Mouse (Mus musculus) left cerebral cortex, adult 18-20 months (tissue): ENCODE measurements at regions not wholly inside any gene's neighbourhood (a gene's known extent, or its start where the extent isn't known, plus 50 kb on each side); places are given as distances from the start of the nearest gene placed in this dataset.

Experiments
- DNase-seq, 2 experiments: peaks; one replicate each; pipeline ENCODE4 v3.0.0; 2021 to 2022; ENCODE audit warnings: low spot score in 2 of 2, mixed read lengths in 1 of 2

- DNase-seq, result peak in 1 of 2 experiments; percentile 4
Measured at GRCm38 (mm10) chr17:61960837-61961236, 920.3 kb downstream of the Efna5 start.

DNA sequence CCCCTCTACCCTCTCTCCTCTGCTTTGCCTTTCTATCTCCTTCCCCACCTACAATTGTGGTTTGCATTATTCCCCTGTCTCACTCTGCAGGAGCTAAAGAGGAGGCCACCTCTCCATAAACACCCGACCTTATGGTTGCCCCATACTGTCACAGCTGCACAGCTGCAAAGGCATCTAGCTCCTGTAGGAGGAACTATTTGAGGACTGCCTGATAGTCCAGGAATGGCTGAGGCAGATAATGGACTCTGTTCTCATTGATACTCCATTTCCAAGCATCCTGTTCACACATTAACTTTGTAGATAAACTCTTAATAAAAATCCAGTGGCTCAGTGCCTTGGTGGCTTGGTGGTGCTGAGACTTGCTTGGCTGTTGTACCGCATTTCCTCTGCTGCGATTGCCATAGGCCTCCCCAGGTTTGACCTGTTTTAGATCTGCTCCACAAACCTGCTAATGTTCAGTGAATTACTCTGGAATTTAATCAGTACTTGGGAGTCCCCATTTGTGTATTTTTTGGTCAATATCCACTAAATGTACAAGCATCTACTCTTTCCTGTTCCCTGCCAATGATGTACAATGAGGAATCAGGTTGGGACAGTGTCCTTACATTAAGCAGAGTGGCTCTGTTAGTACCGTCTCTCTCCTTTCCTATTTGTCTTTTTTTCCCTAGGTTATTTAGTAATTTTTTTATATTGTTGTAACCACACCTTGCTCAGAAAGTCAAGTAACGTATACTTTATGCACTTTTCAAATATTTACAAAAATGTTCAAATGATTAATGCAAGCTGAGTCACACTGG is 920.9 kb downstream of the Efna5 start:
- no peak for DNase-seq

GRCm38 (mm10) chr17:61917766-61918165 is 963.4 kb downstream of the Efna5 start:
- DNase-seq, result no peak

DNA sequence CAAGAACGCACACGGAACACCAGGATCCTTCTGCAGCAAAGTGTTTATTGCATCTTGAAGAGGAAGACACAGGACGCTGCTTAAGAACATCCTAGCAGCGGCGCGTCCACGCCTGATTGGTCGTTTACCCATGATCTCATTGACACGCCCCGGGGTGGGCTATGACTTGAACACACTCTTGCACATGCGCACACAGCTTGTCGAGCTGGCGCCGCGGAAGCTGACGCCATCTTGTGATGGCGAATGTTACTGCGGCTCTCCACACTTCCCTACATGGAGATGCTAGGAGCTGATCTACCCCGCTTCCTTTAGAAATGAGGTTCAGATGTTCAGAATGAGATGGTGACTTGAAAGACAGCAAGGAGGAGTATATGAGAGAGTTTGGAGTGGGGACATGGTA is 978.2 kb downstream of the Efna5 start:
- DNase-seq, result no peak

DNA sequence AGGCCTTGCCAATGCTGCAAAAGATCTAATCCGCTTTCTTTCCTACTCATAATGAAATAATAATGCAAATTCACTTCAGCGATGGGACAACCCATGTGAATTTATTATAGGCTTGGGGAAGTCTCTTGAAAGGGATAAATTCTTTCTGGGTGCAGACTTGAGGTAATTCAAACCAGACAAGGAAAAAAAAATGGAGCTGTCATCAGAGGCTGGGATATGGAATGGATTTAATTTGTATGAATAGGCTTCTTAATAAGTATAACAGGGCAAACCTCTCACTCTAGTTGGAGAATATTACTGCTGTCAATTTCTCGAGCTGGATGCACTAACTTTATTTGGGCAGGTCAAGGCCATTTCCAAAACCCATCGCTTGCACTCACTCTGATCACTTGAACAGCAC is 990.5 kb downstream of the Efna5 start:
- no peak for DNase-seq

- DNase-seq, result no peak
Measured at GRCm38 (mm10) chr17:61866154-61866553, 1015.0 kb downstream of the Efna5 start.

GRCm38 (mm10) chr17:61862437-61862836 is 1018.7 kb downstream of the Efna5 start:
- DNase-seq, result no peak

DNA sequence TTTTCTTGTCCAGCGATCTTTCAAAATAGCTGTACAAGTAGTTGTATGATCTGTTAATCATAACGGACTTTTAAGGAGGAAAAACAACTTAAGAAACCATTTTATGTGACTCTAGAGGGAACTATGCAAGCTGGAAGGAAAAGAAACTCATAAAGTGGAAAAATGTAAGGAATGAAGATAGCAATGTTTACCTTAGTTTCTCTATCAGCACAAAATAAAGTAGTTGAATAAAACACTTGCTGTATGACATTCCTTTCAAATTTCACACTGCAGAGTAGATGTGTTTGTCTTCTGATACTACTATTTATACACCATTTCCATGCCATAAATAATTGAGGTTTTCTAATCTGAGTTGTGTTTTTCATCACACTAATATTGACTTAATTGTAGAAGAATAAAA is 1043.6 kb downstream of the Efna5 start:
- DNase-seq, result no peak

- DNase-seq, result no peak
Measured at GRCm38 (mm10) chr17:61815490-61815889, 1065.6 kb downstream of the Efna5 start.

- DNase-seq, result no peak
Measured at GRCm38 (mm10) chr17:61768361-61768760, 1112.8 kb downstream of the Efna5 start.

DNA sequence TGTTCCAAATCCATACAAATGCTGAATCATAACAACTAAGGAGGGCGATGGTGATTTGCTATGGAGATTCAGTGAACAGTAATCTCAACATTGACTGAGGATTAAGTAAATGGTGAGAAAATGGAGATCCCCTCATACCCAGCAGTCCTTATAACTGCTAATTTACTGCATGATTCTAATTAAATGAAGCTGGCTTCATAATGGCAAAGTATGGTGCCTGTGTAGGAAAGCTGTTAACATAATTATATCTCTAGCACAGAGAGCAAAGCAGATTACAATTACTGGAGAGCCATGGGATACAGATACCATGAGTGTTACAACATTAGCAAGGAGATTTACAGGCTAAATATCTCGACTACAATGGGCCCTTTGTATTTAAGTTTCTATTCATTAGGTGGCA is 1116.0 kb downstream of the Efna5 start:
- no peak for DNase-seq
